Mouse (Mus musculus) kidney, adult 2 months (tissue): ENCODE data around the gene Klhl40.

ENCODE experiments used
- CTCF ChIP-seq: fragments of 200-500 bp; conservative IDR thresholded peaks from 2 replicates; pipeline ENCODE4 v1.5.1; 2011; ENCODE audit warnings: low read depth, mild to moderate bottlenecking, control low read depth, low read length, moderate library complexity, mixed read lengths; ENCODE audit not compliant: insufficient read depth, insufficient read length
- POLR2A ChIP-seq: fragments of 200-500 bp; IDR thresholded peaks from one replicate; pipeline ENCODE4 v1.6.1; 2011; ENCODE audit warnings: low read depth, low read length, control low read depth

DNA sequence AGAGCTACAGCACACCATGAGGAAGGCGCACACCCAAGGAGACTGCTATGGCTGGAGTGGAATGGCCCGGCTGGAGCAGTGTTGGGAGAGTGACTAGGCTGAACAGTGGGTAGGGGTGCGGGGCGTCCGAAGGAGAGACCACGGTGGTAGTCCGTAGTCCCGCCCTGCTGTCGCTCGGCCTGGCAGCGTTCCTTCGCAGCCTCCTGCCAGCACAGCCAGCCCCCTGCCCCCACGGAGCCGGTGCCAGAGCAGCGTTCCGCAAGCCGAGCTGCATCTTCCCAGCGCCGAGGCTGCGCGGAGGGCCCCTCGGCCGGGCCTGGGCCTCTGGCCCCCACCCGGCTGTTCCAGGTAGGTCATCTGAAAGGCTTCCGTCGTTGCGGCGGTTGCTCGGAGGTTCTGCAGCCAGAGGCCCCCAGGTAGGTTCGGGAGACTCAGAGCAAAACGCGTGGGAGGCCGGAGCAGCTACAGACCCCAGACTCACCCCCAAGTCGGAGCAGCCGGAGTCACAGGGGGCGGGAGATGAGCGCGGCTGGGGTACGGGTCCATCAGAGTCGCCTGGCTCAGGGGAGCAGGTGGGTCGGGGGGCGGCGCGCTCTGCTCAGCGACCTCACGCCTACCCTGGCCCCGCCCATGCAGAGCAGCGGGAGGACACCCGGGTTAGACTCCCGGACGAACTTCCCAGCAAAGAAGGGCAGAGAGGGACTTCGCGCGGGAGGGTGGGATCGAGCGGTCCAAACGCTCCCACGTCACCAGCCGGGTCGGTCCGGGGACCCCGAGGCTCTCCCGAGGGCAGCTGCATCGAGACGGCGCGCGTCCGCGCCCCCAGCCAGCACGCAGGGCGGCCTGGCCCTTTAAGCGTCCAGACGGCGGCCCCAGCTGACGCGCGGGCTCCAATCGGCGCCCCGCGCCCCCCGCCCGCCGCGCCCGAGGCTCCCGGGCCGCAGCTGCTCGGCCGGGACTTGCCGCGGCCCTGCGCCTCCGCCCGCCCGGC, 18.0 kb upstream of the Klhl40 start, which contains the start of gene Zfp651:
- TF ChIP-seq POLR2A, result no peak
- TF ChIP-seq CTCF, result no peak
